Mouse (Mus musculus): ENCODE data around the gene Pip4k2a.

DNA sequence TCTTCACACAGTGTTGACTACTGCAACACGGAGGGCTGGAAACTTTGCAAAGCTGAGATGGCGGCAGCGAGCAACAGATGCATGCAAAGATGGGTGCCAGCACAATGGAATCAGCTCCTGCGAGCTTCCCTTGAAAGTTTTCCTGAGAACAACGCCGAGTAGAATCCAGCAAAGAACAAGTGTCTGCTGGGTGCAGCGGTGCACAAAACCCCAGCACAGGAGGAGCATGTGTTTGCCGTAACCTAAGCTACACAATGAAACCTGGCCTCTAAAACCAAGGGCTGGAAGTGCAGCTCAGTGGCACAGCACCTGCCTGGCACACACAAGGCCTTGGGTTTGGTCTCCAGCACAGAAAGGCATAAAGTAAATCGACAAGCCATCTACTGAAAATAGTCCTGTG, 39.9 kb downstream of the Pip4k2a start:
- TF ChIP-seq MAX (IDR thresholded peaks at IDR 0.05), result no peak
- no peak for TF ChIP-seq CTCF (IDR thresholded peaks at IDR 0.05; ENCODE audit: control insufficient read depth, insufficient read depth, insufficient read length)
- TF ChIP-seq CEBPB (IDR thresholded peaks at IDR 0.05; ENCODE audit: low read depth), result no peak
- TF ChIP-seq MYOD1 (IDR thresholded peaks at IDR 0.05; ENCODE audit: control insufficient read depth, insufficient read length, low read depth), result no peak

Data from C2C12 (cell line).